Mouse (Mus musculus) lung, postnatal 0 days (tissue): ENCODE data around the gene 4930523C07Rik. TPM values are rescaled to one million over a fixed set of nuclear protein-coding genes. Genes with fewer than 3 reads are reported as not detected.

ENCODE experiments used
- ATAC-seq: fragments of 200-750 bp; cut with Nextera tagmentation; 2 replicates; pipeline ENCODE4 v1.8.0; 2017; ENCODE audit warnings: moderate library complexity
- DNase-seq: peaks from one replicate; pipeline ENCODE4 v3.0.0-alpha.2; 2016; ENCODE audit warnings: low spot score
- H3K27ac ChIP-seq: fragments of 300-500 bp; sonication (generic); 2 replicates; pipeline ENCODE4 v1.5.1; 2014; ENCODE audit warnings: antibody characterized with exemption, mild to moderate bottlenecking, low read length, mixed read lengths
- H3K27me3 ChIP-seq: fragments of 300-500 bp; sonication (generic); replicated peaks from 2 replicates; pipeline ENCODE4 v1.6.1; 2014; ENCODE audit warnings: low read length, mixed read lengths; ENCODE audit not compliant: insufficient read depth
- H3K36me3 ChIP-seq: fragments of 300-500 bp; sonication (generic); 2 replicates; pipeline ENCODE4 v1.6.1; 2014; ENCODE audit warnings: low read length, mixed read lengths; ENCODE audit not compliant: insufficient read depth
- H3K4me1 ChIP-seq: fragments of 300-500 bp; sonication (generic); 2 replicates; pipeline ENCODE4 v1.6.1; 2014; ENCODE audit warnings: antibody characterized with exemption, low read depth, low read length, mixed read lengths; ENCODE audit not compliant: insufficient read depth
- H3K4me2 ChIP-seq: fragments of 300-500 bp; sonication (generic); replicated peaks from 2 replicates; pipeline ENCODE4 v1.6.1; 2014; ENCODE audit warnings: low read depth, mild to moderate bottlenecking, low read length, moderate library complexity, mixed read lengths
- H3K4me3 ChIP-seq: fragments of 300-500 bp; sonication (generic); 2 replicates; pipeline ENCODE4 v1.5.1; 2014; ENCODE audit warnings: low read depth, low read length
- H3K9ac ChIP-seq: fragments of 300-500 bp; sonication (generic); replicated peaks from 2 replicates; pipeline ENCODE4 v1.6.1; 2014; ENCODE audit warnings: low read depth, mild to moderate bottlenecking
- H3K9me3 ChIP-seq: fragments of 300-500 bp; sonication (generic); 2 replicates; pipeline ENCODE4 v1.6.1; 2016; ENCODE audit warnings: low read length, mixed read lengths
- CTCF ChIP-seq: IDR thresholded peaks from 2 replicates; pipeline ENCODE4 v1.5.1; 2016; ENCODE audit warnings: antibody characterized with exemption, mild to moderate bottlenecking
- EP300 ChIP-seq: IDR thresholded peaks from 2 replicates; pipeline ENCODE4 v1.6.1; 2016; ENCODE audit warnings: antibody characterized with exemption, mild to moderate bottlenecking, control low read depth
- WGBS: fragments of 180-500 bp; shearing (Covaris S2); extraction: QIAGEN DNeasy Blood & Tissue Kit; methylation state at CpG from one replicate; pipeline ENCODE4 v1.1.7; 2014; 5-methylcytosine and 5-hydroxymethylcytosine counted together
- polyA plus RNA-seq: library from polyadenylated mRNA; unstranded; fragments of >200 nt; fragmentation: Nextera tagmentation; extraction: Ambion mirVana; gene quantifications from 2 replicates; pipeline ENCODE4 v1.2.1, GENCODE M21; 2015

4930523C07Rik gene
- polyA plus RNA-seq, 1 experiment from 2014 or later = 115 TPM

- TF ChIP-seq EP300 (no peak), CTCF (no peak)
- no peak for ATAC-seq
- whole genome bisulfite sequencing = 58% methylated on average over 1 of the region's 1 CpGs
Measured at GRCm38 (mm10) chr1:160082647-160083046, 38.5 kb downstream of the 4930523C07Rik start.

GRCm38 (mm10) chr1:160084239-160084638 lies 40.1 kb downstream of the 4930523C07Rik start:
- H3K9me3 ChIP-seq = no peaks in the 10 kb centered on the region
- no peak overlapping the region for H3K9ac ChIP-seq
- H3K36me3 ChIP-seq = no peaks in the 10 kb centered on the region
- no peaks in the 10 kb centered on the region for H3K4me1 ChIP-seq
- no peak for TF ChIP-seq EP300
- TF ChIP-seq CTCF = no peak
- no peak for DNase-seq
- WGBS = 100% methylated on average over 1 of the region's 1 CpGs
- ATAC-seq = no peak
- no peak overlapping the region for H3K27ac ChIP-seq
- H3K27me3 ChIP-seq = no peaks in the 10 kb centered on the region
- H3K4me3 ChIP-seq = no peak overlapping the region
- H3K4me2 ChIP-seq = no peak overlapping the region

More at GRCm38 (mm10) chr1:160082647-160083046, 38.5 kb downstream of the 4930523C07Rik start:
- Histone ChIP-seq H3K9me3 (no peaks in the 10 kb centered on the region), H3K4me2 (no peak overlapping the region), H3K27ac (no peak overlapping the region), H3K27me3 (no peaks in the 10 kb centered on the region), H3K4me3 (no peak overlapping the region), H3K9ac (no peak overlapping the region), H3K36me3 (no peaks in the 10 kb centered on the region), H3K4me1 (no peaks in the 10 kb centered on the region)
- DNase-seq = no peak

- Histone ChIP-seq H3K4me1 (no peaks in the 10 kb centered on the region), H3K27ac (no peak overlapping the region), H3K4me2 (no peak overlapping the region), H3K4me3 (no peak overlapping the region), H3K27me3 (no peaks in the 10 kb centered on the region), H3K9me3 (no peaks in the 10 kb centered on the region), H3K9ac (no peak overlapping the region), H3K36me3 (no peaks in the 10 kb centered on the region)
- ATAC-seq (no peak), DNase-seq (no peak)
- no peak for TF ChIP-seq EP300
- TF ChIP-seq CTCF = no peak
- 81% methylated on average over 2 of the region's 2 CpGs for WGBS
Measured at GRCm38 (mm10) chr1:160086651-160087050, 42.5 kb downstream of the 4930523C07Rik start.

- no peak overlapping the region for H3K4me2 ChIP-seq
- no peaks in the 10 kb centered on the region for H3K36me3 ChIP-seq
- no peaks in the 10 kb centered on the region for H3K4me1 ChIP-seq
- ATAC-seq (no peak), DNase-seq (peak; percentile 16)
- H3K9me3 ChIP-seq = no peaks in the 10 kb centered on the region
- no peak for TF ChIP-seq EP300
- TF ChIP-seq CTCF = peak; percentile 49
- H3K27ac ChIP-seq = no peak overlapping the region
- H3K9ac ChIP-seq = no peak overlapping the region
- no peak overlapping the region for H3K4me3 ChIP-seq
- WGBS = 88% methylated on average over 5 of the region's 5 CpGs
- H3K27me3 ChIP-seq = no peaks in the 10 kb centered on the region
Measured at GRCm38 (mm10) chr1:160099659-160100302, 55.6 kb downstream of the 4930523C07Rik start.

GRCm38 (mm10) chr1:160100996-160101395 lies 56.8 kb downstream of the 4930523C07Rik start:
- H3K9me3 ChIP-seq = no peaks in the 10 kb centered on the region
- ATAC-seq (peak; percentile 49), DNase-seq (peak; percentile 29)
- 66% methylated on average over 5 of the region's 5 CpGs for WGBS
- no peak for TF ChIP-seq CTCF
- TF ChIP-seq EP300 = peak; percentile 22; the same call in 1 of the 2 replicates
- H3K9ac ChIP-seq = no peak overlapping the region
- H3K27me3 ChIP-seq = no peaks in the 10 kb centered on the region
- H3K4me3 ChIP-seq = no peak overlapping the region
- H3K4me2 ChIP-seq = no peak overlapping the region
- H3K4me1 ChIP-seq = no peaks in the 10 kb centered on the region
- H3K27ac ChIP-seq = no peak overlapping the region
- no peaks in the 10 kb centered on the region for H3K36me3 ChIP-seq

GRCm38 (mm10) chr1:160105426-160105825 lies 61.2 kb downstream of the 4930523C07Rik start:
- no peak for TF ChIP-seq EP300
- no peak for TF ChIP-seq CTCF
- Histone ChIP-seq H3K4me2 (no peak overlapping the region), H3K9ac (no peak overlapping the region), H3K4me3 (no peak overlapping the region), H3K9me3 (no peaks in the 10 kb centered on the region), H3K27ac (no peak overlapping the region), H3K36me3 (no peaks in the 10 kb centered on the region), H3K4me1 (no peaks in the 10 kb centered on the region), H3K27me3 (no peaks in the 10 kb centered on the region)
- DNase-seq (no peak), ATAC-seq (no peak; the same call in 1 of the 2 replicates)
- WGBS = 70% methylated on average over 5 of the region's 5 CpGs
